Mouse (Mus musculus) lung, adult 2 months (tissue): Measurements from ENCODE around the gene Farp1. TPM values are rescaled to one million over a fixed set of nuclear protein-coding genes. Genes with fewer than 3 reads are reported as not detected.
"Not testable (repeated sequence)": the region's sequence is repeated elsewhere in the genome, so short reads cannot be mapped to it uniquely, and the experiment has no call there.

Source experiments
- DNase-seq: peaks from one replicate; pipeline ENCODE4 v3.0.0; 2022
- H3K4me1 ChIP-seq: fragments of 200-500 bp; 2 replicates; pipeline ENCODE4 v1.6.1; 2011; ENCODE audit warnings: low read length; ENCODE audit not compliant: control insufficient read depth, insufficient read depth
- H3K4me3 ChIP-seq: fragments of 200-500 bp; replicated peaks from 2 replicates; pipeline ENCODE3; 2011; ENCODE audit warnings: low read depth, mild to moderate bottlenecking, control low read depth, low read length; ENCODE audit errors: extremely low read depth
- CTCF ChIP-seq: fragments of 200-500 bp; IDR thresholded peaks from 2 replicates; pipeline ENCODE4 v1.5.1; 2011; ENCODE audit warnings: mild to moderate bottlenecking, low read length, control low read depth; ENCODE audit not compliant: insufficient read depth
- POLR2A ChIP-seq: fragments of 200-500 bp; IDR thresholded peaks from 2 replicates; pipeline ENCODE4 v1.6.1; 2011; ENCODE audit warnings: low read depth, mild to moderate bottlenecking, control low read depth, low read length, borderline replicate concordance; ENCODE audit errors: extremely low read depth
- WGBS: fragments of 180-500 bp; shearing (Covaris S2); methylation state at CpG from one replicate; pipeline ENCODE4 v1.1.7; 2018; 5-methylcytosine and 5-hydroxymethylcytosine counted together
- polyA plus RNA-seq: library from polyadenylated mRNA; depleted of rRNA; stranded (reverse); fragments of >200 nt; gene quantifications from 2 replicates; pipeline ENCODE4 v1.2.3, GENCODE M21; 2012

Farp1 gene
- polyA plus RNA-seq, 1 experiment: 42.3 TPM

- peaks cover 3% of the 10 kb centered on the region for H3K4me1 ChIP-seq
- WGBS: 78% methylated on average over 2 of the region's 2 CpGs
- TF ChIP-seq CTCF (no peak), POLR2A (no peak)
- H3K4me3 ChIP-seq: no peak overlapping the region
- DNase-seq: no peak
These were observed 3.6 kb upstream of the Farp1 start for GRCm38 (mm10) chr14:121031396-121031795.

GRCm38 (mm10) chr14:121034525-121034924 is 475 bp upstream of the Farp1 start:
- peak overlapping the region; percentile 69 for H3K4me3 ChIP-seq
- DNase-seq: no peak
- 39% methylated on average over 10 of the region's 10 CpGs for WGBS
- peaks cover 5% of the 10 kb centered on the region for H3K4me1 ChIP-seq
- no peak for TF ChIP-seq POLR2A
- TF ChIP-seq CTCF: no peak

GRCm38 (mm10) chr14:121035663-121036473 is 868 bp downstream of the Farp1 start:
- TF ChIP-seq CTCF (no peak), POLR2A (0 out of 2 replicates have a peak, but pooled peaks have one; percentile 15)
- peak overlapping the region; percentile 86 for H3K4me3 ChIP-seq
- peaks cover 5% of the 10 kb centered on the region for H3K4me1 ChIP-seq
- under 1% methylated on average over 89 of the region's 100 CpGs for WGBS
- DNase-seq: peak; percentile 68

- DNase-seq: peak; percentile 46
- WGBS: 2% methylated on average over 19 of the region's 19 CpGs
- TF ChIP-seq POLR2A (no peak), CTCF (no peak)
These were observed 1.7 kb downstream of the Farp1 start for GRCm38 (mm10) chr14:121036612-121037221.

GRCm38 (mm10) chr14:121037276-121037675 is 2.3 kb downstream of the Farp1 start:
- 4% methylated on average over 7 of the region's 7 CpGs for WGBS

More at GRCm38 (mm10) chr14:121036612-121037221, 1.7 kb downstream of the Farp1 start:
- Histone ChIP-seq H3K4me3 (peak overlapping the region; percentile 65), H3K4me1 (peaks cover 5% of the 10 kb centered on the region)

GRCm38 (mm10) chr14:121038676-121039075 is 3.7 kb downstream of the Farp1 start:
- Histone ChIP-seq H3K4me3 (no peak overlapping the region), H3K4me1 (peaks cover 5% of the 10 kb centered on the region)
- 74% methylated on average over 5 of the region's 5 CpGs for WGBS
- no peak for TF ChIP-seq POLR2A
- no peak for DNase-seq

More at GRCm38 (mm10) chr14:121037276-121037675, 2.3 kb downstream of the Farp1 start:
- no peak for DNase-seq
- TF ChIP-seq POLR2A (no peak), CTCF (no peak)
- H3K4me1 ChIP-seq: peaks cover 5% of the 10 kb centered on the region
- peak overlapping the region; percentile 19 for H3K4me3 ChIP-seq

- 85% methylated on average over 3 of the region's 3 CpGs for WGBS
- TF ChIP-seq CTCF (no peak), POLR2A (no peak)
- Histone ChIP-seq H3K4me3 (no peak overlapping the region), H3K4me1 (no peaks in the 10 kb centered on the region; the same call in 1 of the 2 replicates)
- DNase-seq: no peak
These were observed 9.1 kb downstream of the Farp1 start for GRCm38 (mm10) chr14:121044145-121044544.

- Histone ChIP-seq H3K4me1 (peaks cover 3% of the 10 kb centered on the region), H3K4me3 (no peak overlapping the region)
- 80% methylated on average over 9 of the region's 9 CpGs for WGBS
- no peak for TF ChIP-seq CTCF
- TF ChIP-seq POLR2A: no peak
- no peak for DNase-seq
These were observed 11.4 kb downstream of the Farp1 start for GRCm38 (mm10) chr14:121046313-121046961.

GRCm38 (mm10) chr14:121047780-121048179 is 12.8 kb downstream of the Farp1 start:
- no peak overlapping the region for H3K4me3 ChIP-seq
- 55% methylated on average over 6 of the region's 6 CpGs for WGBS
- TF ChIP-seq CTCF (no peak), POLR2A (no peak)
- no peak for DNase-seq
- peaks cover 10% of the 10 kb centered on the region for H3K4me1 ChIP-seq

- H3K4me3 ChIP-seq, DNase-seq: not testable (repeated sequence)
- 74% methylated on average over 3 of the region's 4 CpGs for WGBS
- peaks cover 20% of the 10 kb centered on the region for H3K4me1 ChIP-seq
These were observed 16.0 kb downstream of the Farp1 start for GRCm38 (mm10) chr14:121051002-121051401.
